In the genomic region with DNA sequence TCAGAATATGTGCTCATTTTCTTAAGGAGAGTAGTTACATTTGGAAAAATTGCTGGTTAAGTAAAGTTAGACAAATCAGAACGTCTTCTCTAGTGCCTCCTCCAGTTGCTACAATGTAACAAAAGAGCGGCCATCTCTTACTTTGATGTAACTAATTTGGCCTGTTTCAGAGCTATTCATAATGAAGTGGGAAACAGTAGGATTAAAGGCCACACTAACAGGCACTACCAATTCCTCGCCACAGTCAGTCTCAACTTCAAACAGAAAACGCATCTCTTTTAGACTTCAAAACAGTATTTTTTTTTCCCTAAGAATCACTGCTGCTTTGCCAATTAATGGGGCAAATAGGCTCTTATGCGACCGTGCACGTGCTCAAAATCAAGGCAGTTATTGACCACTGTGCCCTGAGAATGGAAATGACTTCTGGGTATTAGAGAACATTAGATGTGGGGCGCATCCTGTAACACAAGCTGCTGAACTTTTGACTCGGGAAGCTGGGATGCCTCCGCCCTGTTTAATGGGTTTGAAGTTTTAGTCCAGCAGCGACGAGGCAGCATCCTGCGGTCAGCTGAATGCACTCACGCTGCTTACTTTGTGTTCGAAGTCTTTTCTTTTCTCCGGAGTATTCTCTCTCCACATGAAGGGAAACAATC, we compare ENCODE assay signal across 12 mouse cellular contexts.
A peak's percentile ranks its signal among the peaks of the same experiment; 100 is the strongest.
DNase-seq lines count a peak whose midpoint lies in the region; ATAC-seq lines count a peak whose summit lies in the region.
"Had no signal": no experiment of that assay in that cellular context is flagged by ENCODE, and none has a peak within 500 bp of the region (broad histone marks: within the 10 kb centered on the region; RNA-seq: fewer than 3 reads in every experiment).

No protein-coding gene starts in this region.

- H3K36me3 ChIP-seq in forebrain, embryonic 12.5 days (replicated peaks) = no peaks in the 10 kb centered on the region
- H3K36me3 ChIP-seq in neural tube, embryonic 15.5 days = no peaks in the 10 kb centered on the region

- no peak overlapping the region for H3K4me3 ChIP-seq in forebrain, embryonic 12.5 days (replicated peaks)
- H3K4me3 ChIP-seq in neural tube, embryonic 15.5 days (replicated peaks) = no peak overlapping the region

- 0 out of 2 replicates have a peak, but pooled peaks cover 6% of the 10 kb centered on the region for H3K27me3 ChIP-seq in forebrain, embryonic 12.5 days
- no peaks in the 10 kb centered on the region for H3K27me3 ChIP-seq in neural tube, embryonic 15.5 days (replicated peaks)

- no peak overlapping the region for H3K27ac ChIP-seq in forebrain, embryonic 12.5 days
- no peak overlapping the region for H3K27ac ChIP-seq in neural tube, embryonic 15.5 days (replicated peaks)

- peak; percentile 54 for DNase-seq in embryo, embryonic 11 days
- DNase-seq in mesoderm, embryonic 11.5 days (ENCODE audit: low read depth, low spot score) = peak; percentile 30
- no peak for DNase-seq in adrenal gland, adult (ENCODE audit: inconsistent age in 2 of 2, low spot score in 1 of 2)
- no peak for DNase-seq in lung, postnatal 4 days
- DNase-seq in thymus, postnatal 4 days = no peak
- DNase-seq: adrenal gland, adult 8-10 months; cerebellum, adult 11 months; heart, adult 18-20 months; kidney, postnatal 4 days; left cerebral cortex, postnatal 4 days had no signal

- WGBS in forebrain, embryonic 12.5 days = 4% methylated on average over 16 of the region's 16 CpGs
- WGBS in neural tube, embryonic 15.5 days = 10% methylated on average over 16 of the region's 16 CpGs

- peak; percentile 77 for ATAC-seq in forebrain, embryonic 12.5 days (ENCODE audit: low FRiP score)
- ATAC-seq in neural tube, embryonic 15.5 days (ENCODE audit: low FRiP score) = no peak

- H3K9me3 ChIP-seq in forebrain, embryonic 12.5 days = no peaks in the 10 kb centered on the region
- H3K9me3 ChIP-seq in neural tube, embryonic 15.5 days (replicated peaks) = no peaks in the 10 kb centered on the region

- peak overlapping the region; percentile 38 for H3K4me2 ChIP-seq in forebrain, embryonic 12.5 days
- H3K4me2 ChIP-seq in neural tube, embryonic 15.5 days = peak overlapping the region; percentile 44

- H3K4me1 ChIP-seq in forebrain, embryonic 12.5 days = no peaks in the 10 kb centered on the region
- H3K4me1 ChIP-seq in neural tube, embryonic 15.5 days = no peaks in the 10 kb centered on the region

- no peak overlapping the region for H3K9ac ChIP-seq in forebrain, embryonic 12.5 days
- H3K9ac ChIP-seq in neural tube, embryonic 15.5 days (replicated peaks) = no peak overlapping the region

Comparison
In these comparisons a context has a peak if more than half of its experiments do, and no peak if none do; other contexts are left out.
1. DNase-seq: peak in embryo, embryonic 11 days (single experiment) and mesoderm, embryonic 11.5 days (single experiment); none in adrenal gland, adult (0 of 2), lung, postnatal 4 days (0 of 2) and thymus, postnatal 4 days (single experiment).